Mouse (Mus musculus) hindbrain, embryonic 16.5 days (tissue): ENCODE results near the gene Rap1gap2. TPM values are rescaled to one million over a fixed set of nuclear protein-coding genes. Genes with fewer than 3 reads are reported as not detected.
A peak's percentile ranks its signal among the peaks of the same experiment; 100 is the strongest.

ENCODE experiments used
- ATAC-seq: fragments of 200-750 bp; cut with Nextera tagmentation; 2 replicates; pipeline ENCODE4 v1.8.0; 2017; ENCODE audit warnings: moderate TSS enrichment, moderate library complexity
- H3K27ac ChIP-seq: fragments of 300-500 bp; sonication (generic); 2 replicates; pipeline ENCODE4 v1.5.1; 2014; ENCODE audit warnings: low read depth, mild to moderate bottlenecking, control low read depth, low read length, moderate library complexity
- H3K27me3 ChIP-seq: fragments of 300-500 bp; sonication (generic); replicated peaks from 2 replicates; pipeline ENCODE4 v1.6.1; 2014; ENCODE audit warnings: low read length; ENCODE audit not compliant: control insufficient read depth, insufficient read depth
- H3K36me3 ChIP-seq: fragments of 300-500 bp; sonication (generic); 2 replicates; pipeline ENCODE4 v1.6.1; 2014; ENCODE audit warnings: mild to moderate bottlenecking, low read length, moderate library complexity, mixed read lengths; ENCODE audit not compliant: control insufficient read depth, insufficient read depth
- H3K4me1 ChIP-seq: fragments of 300-500 bp; sonication (generic); 2 replicates; pipeline ENCODE4 v1.6.1; 2014; ENCODE audit warnings: low read depth, low read length; ENCODE audit not compliant: control insufficient read depth, insufficient read depth
- H3K4me2 ChIP-seq: fragments of 300-500 bp; sonication (generic); 2 replicates; pipeline ENCODE4 v1.6.1; 2014; ENCODE audit warnings: mild to moderate bottlenecking, low read length, control low read depth, moderate library complexity
- H3K4me3 ChIP-seq: fragments of 300-500 bp; sonication (generic); 2 replicates; pipeline ENCODE4 v1.5.1; 2014; ENCODE audit warnings: mild to moderate bottlenecking, low read length, control low read depth, moderate library complexity
- H3K9ac ChIP-seq: fragments of 300-500 bp; sonication (generic); 2 replicates; pipeline ENCODE4 v1.6.1; 2014; ENCODE audit warnings: low read depth, mild to moderate bottlenecking, control low read depth, low read length, moderate library complexity
- H3K9me3 ChIP-seq: fragments of 300-500 bp; sonication (generic); 2 replicates; pipeline ENCODE4 v1.6.1; 2014; ENCODE audit warnings: mild to moderate bottlenecking, low read length, moderate library complexity; ENCODE audit not compliant: control insufficient read depth
- WGBS: fragments of 180-500 bp; shearing (Covaris S2); extraction: QIAGEN DNeasy Blood & Tissue Kit; methylation state at CpG from one replicate; pipeline ENCODE4 v1.1.7; 2014; 5-methylcytosine and 5-hydroxymethylcytosine counted together
- polyA plus RNA-seq: library from polyadenylated mRNA; unstranded; fragments of >200 nt; fragmentation: Nextera tagmentation; extraction: Ambion mirVana; gene quantifications from 2 replicates; pipeline ENCODE4 v1.2.1, GENCODE M21; 2015

Gene Rap1gap2
- polyA plus RNA-seq, 1 experiment from 2014 or later: 13.7 TPM

DNA sequence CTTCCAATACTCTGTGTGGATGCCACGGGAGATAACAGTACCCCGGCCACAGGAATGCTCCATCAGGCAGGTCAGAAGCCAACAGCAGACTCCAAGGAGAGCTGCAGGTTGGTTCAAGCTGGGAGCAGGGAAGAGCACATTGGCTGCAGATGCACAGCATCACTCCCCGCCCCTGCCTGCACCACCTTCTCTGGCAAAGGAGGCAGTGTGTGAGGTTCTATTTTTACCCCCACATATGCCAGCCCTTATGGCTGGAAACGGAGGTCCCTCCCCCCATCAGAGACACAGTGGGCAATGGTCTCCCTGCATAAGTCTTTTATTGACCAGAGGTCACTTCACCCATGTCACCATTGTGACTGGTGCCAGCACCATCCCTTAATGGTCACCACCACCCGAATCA lies 42.3 kb downstream of the Rap1gap2 start:
- Histone ChIP-seq H3K27ac (no peak overlapping the region), H3K4me3 (no peak overlapping the region), H3K36me3 (no peaks in the 10 kb centered on the region), H3K4me1 (no peaks in the 10 kb centered on the region; the same call in 1 of the 2 replicates), H3K4me2 (no peak overlapping the region), H3K9ac (no peak overlapping the region), H3K9me3 (no peaks in the 10 kb centered on the region), H3K27me3 (no peaks in the 10 kb centered on the region)
- WGBS: 91% methylated on average over 5 of the region's 5 CpGs
- no peak for ATAC-seq

DNA sequence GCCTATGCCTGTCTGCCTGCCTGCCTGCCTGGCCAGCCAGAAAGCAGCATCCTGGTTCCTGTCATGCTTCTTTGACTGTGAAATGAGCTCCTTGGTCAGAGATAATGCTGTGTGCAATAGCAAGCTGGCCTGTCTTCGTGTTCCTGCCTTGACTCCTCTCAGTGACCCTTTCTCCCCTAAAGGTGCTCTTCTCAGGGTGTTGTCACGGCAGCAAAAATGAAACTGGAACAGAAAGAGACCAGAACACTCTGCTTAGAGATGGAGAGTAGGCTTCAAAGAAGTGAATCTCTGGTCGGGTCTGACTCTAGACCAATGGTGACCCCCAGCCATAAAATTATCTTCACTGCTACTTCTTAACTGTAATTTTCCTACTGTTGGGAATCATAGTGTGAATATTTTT lies 42.7 kb downstream of the Rap1gap2 start:
- Histone ChIP-seq H3K27ac (no peak overlapping the region), H3K9me3 (no peaks in the 10 kb centered on the region), H3K9ac (no peak overlapping the region), H3K4me1 (no peaks in the 10 kb centered on the region), H3K36me3 (no peaks in the 10 kb centered on the region), H3K4me2 (no peak overlapping the region), H3K27me3 (no peaks in the 10 kb centered on the region), H3K4me3 (no peak overlapping the region)
- 70% methylated on average over 3 of the region's 3 CpGs for WGBS
- no peak for ATAC-seq

DNA sequence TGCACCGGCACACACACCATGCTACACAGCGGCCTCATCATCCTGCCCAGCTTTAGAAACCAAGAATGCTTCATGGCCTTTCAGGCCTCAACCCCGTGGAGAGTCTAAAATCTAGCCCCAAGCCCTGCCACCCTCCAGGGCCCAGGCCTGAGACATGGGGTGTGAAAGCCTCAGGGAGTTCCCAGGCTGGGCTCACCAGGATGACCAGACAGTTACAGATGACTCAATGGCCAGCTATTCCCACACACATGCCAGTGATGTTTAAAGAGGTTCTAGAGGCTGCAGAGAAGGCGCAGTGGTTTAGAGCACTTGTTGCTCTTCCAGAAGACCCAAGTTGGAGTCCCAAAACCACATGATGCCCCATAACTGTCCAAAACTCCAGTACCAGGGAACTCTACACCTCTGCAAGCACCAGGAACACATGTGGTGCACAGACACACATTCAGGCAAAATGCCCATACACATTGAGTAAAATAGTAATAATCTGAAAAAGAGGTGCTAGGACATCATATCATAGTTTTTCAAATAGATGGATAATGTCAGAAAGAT lies 44.3 kb downstream of the Rap1gap2 start:
- Histone ChIP-seq H3K9me3 (no peaks in the 10 kb centered on the region), H3K27ac (no peak overlapping the region), H3K4me3 (no peak overlapping the region), H3K9ac (no peak overlapping the region), H3K36me3 (no peaks in the 10 kb centered on the region), H3K4me1 (no peaks in the 10 kb centered on the region), H3K27me3 (no peaks in the 10 kb centered on the region), H3K4me2 (no peak overlapping the region)
- 91% methylated on average over 4 of the region's 4 CpGs for WGBS
- no peak for ATAC-seq

DNA sequence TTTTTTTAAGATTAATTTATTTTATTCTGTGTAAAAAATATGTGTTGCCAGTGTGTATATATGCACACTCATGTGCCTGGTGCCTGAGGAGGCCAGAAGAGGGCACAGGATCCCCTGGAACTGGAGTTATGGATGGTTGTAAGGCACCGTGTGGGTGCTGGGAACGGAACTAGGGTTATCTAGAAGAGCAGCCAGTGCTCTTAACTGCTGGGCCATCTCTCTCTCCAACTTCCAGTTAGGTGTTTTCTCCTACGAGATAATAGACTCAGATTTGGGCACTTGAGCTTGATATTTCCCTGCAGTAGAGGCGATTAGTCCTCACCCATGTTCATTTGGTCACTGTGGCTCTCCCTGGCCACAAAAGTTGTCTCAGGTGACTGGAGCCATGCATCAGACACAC lies 49.3 kb downstream of the Rap1gap2 start:
- no peak overlapping the region for H3K9ac ChIP-seq
- WGBS: 88% methylated on average over 4 of the region's 4 CpGs
- H3K36me3 ChIP-seq: no peaks in the 10 kb centered on the region
- no peak overlapping the region for H3K27ac ChIP-seq
- no peaks in the 10 kb centered on the region for H3K27me3 ChIP-seq
- no peaks in the 10 kb centered on the region for H3K9me3 ChIP-seq
- no peak overlapping the region for H3K4me2 ChIP-seq
- H3K4me1 ChIP-seq: no peaks in the 10 kb centered on the region
- ATAC-seq: no peak
- H3K4me3 ChIP-seq: no peak overlapping the region

DNA sequence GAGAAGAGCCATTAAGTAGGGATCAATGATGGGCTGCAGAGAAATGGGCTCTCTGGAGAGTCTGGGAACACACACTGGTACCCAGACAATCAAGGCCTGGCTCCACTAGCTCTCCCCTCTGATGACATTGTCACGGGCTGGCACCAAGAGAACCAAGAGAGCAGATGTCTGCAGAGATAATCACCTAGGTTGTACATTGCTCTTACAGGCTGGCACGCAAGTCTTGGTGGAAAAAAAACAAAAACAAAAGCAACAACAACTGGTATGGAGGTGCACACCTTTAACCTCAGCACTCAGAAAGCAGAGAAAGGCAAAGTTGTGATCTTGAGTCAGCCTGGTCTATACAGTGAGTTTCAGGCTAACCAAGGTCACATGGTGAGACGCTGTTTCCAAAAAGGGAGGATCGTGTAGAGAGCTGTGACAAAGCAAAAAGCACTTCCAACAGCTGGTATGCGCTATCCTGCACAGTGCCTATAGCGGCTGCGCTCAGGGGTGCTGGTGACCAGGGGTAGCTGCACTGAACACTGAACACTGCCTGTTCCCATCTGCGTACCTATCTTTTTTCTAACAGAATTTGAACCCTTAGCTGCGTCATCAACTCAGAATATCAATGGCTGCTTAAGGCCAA lies 50.0 kb downstream of the Rap1gap2 start:
- ATAC-seq: no peak
- Histone ChIP-seq H3K36me3 (no peaks in the 10 kb centered on the region), H3K9me3 (no peaks in the 10 kb centered on the region), H3K4me3 (no peak overlapping the region), H3K27me3 (no peaks in the 10 kb centered on the region), H3K27ac (no peak overlapping the region), H3K4me2 (no peak overlapping the region), H3K9ac (no peak overlapping the region), H3K4me1 (peaks cover 5% of the 10 kb centered on the region; the same call in 1 of the 2 replicates)
- WGBS: 90% methylated on average over 9 of the region's 9 CpGs

DNA sequence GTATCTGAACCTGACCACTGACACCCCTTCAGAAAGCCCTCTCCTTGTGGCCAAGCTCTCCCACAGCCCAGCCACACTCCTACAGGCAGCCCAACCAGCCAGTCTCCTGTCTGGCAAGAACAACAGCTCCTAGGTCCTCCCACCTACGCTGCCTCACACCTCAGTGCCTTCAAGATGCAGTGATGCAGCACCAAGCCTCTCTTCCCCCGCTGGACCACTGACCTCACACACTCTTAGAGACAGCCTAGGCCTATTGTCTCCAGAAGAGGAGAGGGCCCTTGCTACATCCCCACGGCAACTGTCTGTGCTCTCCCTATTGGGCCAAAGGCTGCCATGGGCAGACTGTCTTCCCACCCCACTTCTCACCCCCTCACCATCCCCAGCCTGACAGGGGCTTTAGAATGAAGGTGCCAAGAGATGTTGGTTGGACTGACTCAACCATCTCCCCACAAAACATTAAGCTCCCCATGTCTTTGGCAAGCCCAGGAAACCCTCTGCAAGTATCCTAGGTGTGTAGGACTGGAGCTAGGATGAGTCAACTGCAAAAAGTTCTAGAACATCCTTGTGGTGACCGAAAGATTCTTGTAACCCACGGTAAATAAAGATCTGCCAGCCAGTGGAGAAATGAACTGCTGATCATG lies 50.8 kb downstream of the Rap1gap2 start:
- Histone ChIP-seq H3K9me3 (no peaks in the 10 kb centered on the region), H3K27ac (no peak overlapping the region), H3K4me1 (peaks cover 12% of the 10 kb centered on the region), H3K9ac (no peak overlapping the region), H3K27me3 (no peaks in the 10 kb centered on the region), H3K4me3 (no peak overlapping the region), H3K36me3 (no peaks in the 10 kb centered on the region), H3K4me2 (no peak overlapping the region)
- 63% methylated on average over 5 of the region's 5 CpGs for WGBS
- no peak for ATAC-seq

DNA sequence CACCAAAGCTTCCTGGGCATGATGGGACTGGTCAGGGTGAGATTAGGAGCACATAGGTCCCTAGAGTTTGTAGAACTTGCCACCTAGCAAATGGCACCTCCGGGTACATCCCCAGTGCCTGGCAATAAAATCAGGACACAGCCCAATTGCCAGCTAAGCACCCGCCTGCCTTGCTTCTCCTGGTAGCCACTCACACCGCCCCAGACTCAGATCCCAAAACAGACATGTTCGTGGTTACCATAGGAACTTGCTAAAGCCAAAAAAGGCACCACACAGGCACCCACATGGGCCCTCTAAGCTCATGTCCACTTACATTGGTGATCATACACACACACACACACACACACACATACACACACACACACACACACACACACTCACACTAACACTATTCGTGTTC lies 51.8 kb downstream of the Rap1gap2 start:
- Histone ChIP-seq H3K27ac (no peak overlapping the region), H3K4me1 (peaks cover 19% of the 10 kb centered on the region), H3K27me3 (no peaks in the 10 kb centered on the region), H3K4me2 (no peak overlapping the region), H3K9me3 (no peaks in the 10 kb centered on the region), H3K4me3 (no peak overlapping the region), H3K36me3 (no peaks in the 10 kb centered on the region), H3K9ac (no peak overlapping the region)
- WGBS: 91% methylated on average over 5 of the region's 5 CpGs
- ATAC-seq: no peak

DNA sequence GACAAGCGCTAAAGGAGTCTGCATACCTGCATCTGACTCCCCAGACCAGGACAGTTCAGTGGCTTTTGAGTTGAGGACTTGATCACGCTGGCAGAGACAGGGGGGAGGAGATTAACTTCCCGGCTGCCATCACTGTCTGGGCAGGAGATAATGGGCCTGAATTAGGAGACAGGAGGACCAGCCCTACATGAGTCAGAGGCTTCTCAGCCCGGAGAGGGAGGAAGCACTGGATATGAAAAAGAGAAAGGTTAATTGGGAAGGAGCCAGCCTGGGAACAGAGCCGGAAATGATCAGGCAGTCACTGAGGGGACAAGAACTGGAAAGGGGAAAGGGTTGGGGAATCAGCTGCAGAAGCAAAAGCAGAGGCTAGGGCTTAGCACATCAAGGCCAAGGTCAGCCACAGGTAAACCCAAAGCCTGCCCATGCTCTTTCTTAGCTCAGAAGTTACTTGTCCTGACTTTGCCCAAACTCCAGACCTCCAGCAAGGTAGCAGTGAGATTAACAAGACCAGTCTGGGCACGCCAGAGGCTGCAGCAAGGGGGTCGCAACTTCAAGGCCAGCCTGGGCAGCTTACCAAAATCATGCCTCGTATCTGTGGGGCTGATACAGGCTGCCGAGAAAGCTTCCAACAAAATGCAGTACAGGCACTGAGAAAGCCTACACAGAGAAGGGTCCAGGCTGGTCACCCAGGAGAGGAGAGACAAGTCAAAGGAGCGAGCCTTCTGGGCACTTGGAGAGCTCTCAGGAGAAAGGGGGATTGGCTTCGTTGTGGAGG lies 53.1 kb downstream of the Rap1gap2 start:
- no peaks in the 10 kb centered on the region for H3K27me3 ChIP-seq

DNA sequence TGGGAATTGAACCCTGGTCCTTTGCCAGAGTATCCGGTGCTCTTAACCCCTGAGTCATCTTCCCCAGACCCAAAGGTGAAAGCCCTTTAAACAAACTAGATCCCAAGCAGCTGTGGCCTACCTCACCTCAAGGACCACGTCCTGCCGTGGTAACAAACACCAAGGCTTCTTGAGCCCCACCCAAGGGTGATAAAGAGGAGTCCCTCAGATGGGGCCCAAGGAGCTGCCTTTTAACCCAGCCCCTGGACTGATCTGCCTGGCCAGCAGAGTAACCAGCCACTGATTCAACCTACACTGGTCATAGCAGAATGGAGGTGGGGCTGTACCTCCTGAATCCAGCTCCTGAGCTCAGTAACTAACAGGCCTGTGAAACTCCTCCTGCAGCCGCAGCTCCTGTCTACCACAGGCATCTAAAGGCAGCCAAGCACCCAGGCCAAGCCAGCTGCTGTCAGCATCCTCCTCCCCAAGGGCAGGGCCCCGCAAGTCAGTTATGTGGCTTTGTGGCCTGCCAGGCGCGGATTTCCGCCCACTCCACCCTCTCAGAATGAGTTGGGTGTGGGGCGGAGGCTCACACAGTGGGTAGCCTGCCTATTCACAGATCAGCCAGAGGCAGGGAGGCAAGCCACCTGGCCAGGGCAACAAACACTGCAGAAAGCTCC lies 54.9 kb downstream of the Rap1gap2 start:
- no peaks in the 10 kb centered on the region for H3K27me3 ChIP-seq
- no peaks in the 10 kb centered on the region for H3K36me3 ChIP-seq
- peak overlapping the region; percentile 24 for H3K27ac ChIP-seq
- no peak overlapping the region for H3K4me3 ChIP-seq
- peak overlapping the region; percentile 10; the same call in 1 of the 2 replicates for H3K9ac ChIP-seq
- ATAC-seq: no peak
- WGBS: 40% methylated on average over 9 of the region's 9 CpGs
- H3K9me3 ChIP-seq: no peaks in the 10 kb centered on the region
- H3K4me2 ChIP-seq: no peak overlapping the region
- peaks cover 19% of the 10 kb centered on the region for H3K4me1 ChIP-seq

More for the DNA sequence above, 53.1 kb downstream of the Rap1gap2 start:
- Histone ChIP-seq H3K27ac (no peak overlapping the region), H3K4me3 (no peak overlapping the region), H3K9me3 (no peaks in the 10 kb centered on the region), H3K36me3 (no peaks in the 10 kb centered on the region), H3K9ac (no peak overlapping the region), H3K4me2 (no peak overlapping the region), H3K4me1 (peaks cover 19% of the 10 kb centered on the region)
- 65% methylated on average over 11 of the region's 11 CpGs for WGBS
- no peak for ATAC-seq
